7 mouse cellular contexts compared by ENCODE assay signal in genomic region chr2:103817145-103817895, GRCm38 (mm10). TPM values are rescaled to one million over a fixed set of nuclear protein-coding genes. Genes with fewer than 3 reads are reported as not detected.
A peak's percentile ranks its signal among the peaks of the same experiment; 100 is the strongest.
DNase-seq lines count a peak whose midpoint lies in the region; ATAC-seq and TF ChIP-seq lines count a peak whose summit lies in the region.

No protein-coding gene starts in this region.

- TF ChIP-seq CTCF in thymus, adult 2 months (IDR thresholded peaks at IDR 0.05; ENCODE audit: borderline replicate concordance, control insufficient read depth, extremely low read depth, insufficient read depth, low read length, poor library complexity) = no peak

- no peak overlapping the region for H3K27ac ChIP-seq in midbrain, embryonic 15.5 days
- no peak overlapping the region for H3K27ac ChIP-seq in midbrain, embryonic 16.5 days (ENCODE audit: low read length)
- H3K27ac ChIP-seq in embryonic facial prominence, embryonic 12.5 days = peak overlapping the region; percentile 64
- no peak overlapping the region; the same call in 1 of the 2 replicates for H3K27ac ChIP-seq in limb, embryonic 13.5 days
- no peak overlapping the region for H3K27ac ChIP-seq in stomach, embryonic 16.5 days (ENCODE audit: low read length)
- H3K27ac ChIP-seq in thymus, adult 2 months (ENCODE audit: control insufficient read depth, insufficient read depth, low read length) = no peak overlapping the region

- ATAC-seq in midbrain, embryonic 15.5 days (replicated peaks) = no peak
- no peak for ATAC-seq in midbrain, embryonic 16.5 days
- peak; percentile 83; the same call in 1 of the 2 replicates for ATAC-seq in embryonic facial prominence, embryonic 12.5 days (ENCODE audit: insufficient number of reproducible peaks, insufficient read depth, low FRiP score, low TSS enrichment)
- peak; percentile 81 for ATAC-seq in limb, embryonic 13.5 days (ENCODE audit: low FRiP score, low read depth)
- peak; percentile 84 for ATAC-seq in stomach, embryonic 16.5 days (ENCODE audit: insufficient read depth, low FRiP score)

- no peak for TF ChIP-seq POLR2A in thymus, adult 2 months (IDR thresholded peaks at IDR 0.05; ENCODE audit: control insufficient read depth, extremely low read depth, insufficient read depth, low read length, poor library complexity)

- 40% methylated on average over 6 of the region's 6 CpGs for WGBS in midbrain, embryonic 15.5 days
- WGBS in midbrain, embryonic 16.5 days = 40% methylated on average over 6 of the region's 6 CpGs
- WGBS in embryonic facial prominence, embryonic 12.5 days = 27% methylated on average over 6 of the region's 6 CpGs
- WGBS in limb, embryonic 13.5 days = 24% methylated on average over 6 of the region's 6 CpGs
- 26% methylated on average over 6 of the region's 6 CpGs for WGBS in stomach, embryonic 16.5 days
- WGBS in thymus, adult 2 months = 64% methylated on average over 6 of the region's 6 CpGs

- no peaks in the 10 kb centered on the region for H3K4me1 ChIP-seq in midbrain, embryonic 15.5 days
- no peaks in the 10 kb centered on the region for H3K4me1 ChIP-seq in midbrain, embryonic 16.5 days (ENCODE audit: control insufficient read depth, insufficient read depth, low read length)
- no peaks in the 10 kb centered on the region for H3K4me1 ChIP-seq in embryonic facial prominence, embryonic 12.5 days
- H3K4me1 ChIP-seq in limb, embryonic 13.5 days = no peaks in the 10 kb centered on the region
- H3K4me1 ChIP-seq in stomach, embryonic 16.5 days (ENCODE audit: control insufficient read depth, insufficient read depth, low read length) = no peaks in the 10 kb centered on the region
- H3K4me1 ChIP-seq in thymus, adult 2 months (replicated peaks; ENCODE audit: control insufficient read depth, insufficient read depth, low read length) = no peaks in the 10 kb centered on the region

- no peak overlapping the region for H3K9ac ChIP-seq in midbrain, embryonic 15.5 days
- H3K9ac ChIP-seq in midbrain, embryonic 16.5 days (ENCODE audit: low read depth, low read length) = no peak overlapping the region
- no peak overlapping the region for H3K9ac ChIP-seq in embryonic facial prominence, embryonic 12.5 days
- H3K9ac ChIP-seq in limb, embryonic 13.5 days = no peak overlapping the region
- peak overlapping the region; percentile 9; the same call in 1 of the 2 replicates for H3K9ac ChIP-seq in stomach, embryonic 16.5 days (ENCODE audit: low read length)

- H3K4me2 ChIP-seq in midbrain, embryonic 15.5 days = peak overlapping the region; percentile 23; the same call in 1 of the 2 replicates
- no peak overlapping the region for H3K4me2 ChIP-seq in midbrain, embryonic 16.5 days (ENCODE audit: low read length)
- H3K4me2 ChIP-seq in embryonic facial prominence, embryonic 12.5 days (replicated peaks) = peak overlapping the region; percentile 32
- H3K4me2 ChIP-seq in limb, embryonic 13.5 days (replicated peaks) = peak overlapping the region; percentile 44
- H3K4me2 ChIP-seq in stomach, embryonic 16.5 days (ENCODE audit: low read depth, low read length) = peak overlapping the region; percentile 37

- H3K27me3 ChIP-seq in midbrain, embryonic 15.5 days (replicated peaks) = no peaks in the 10 kb centered on the region
- no peaks in the 10 kb centered on the region for H3K27me3 ChIP-seq in midbrain, embryonic 16.5 days (ENCODE audit: control insufficient read depth, insufficient read depth, low read depth, low read length)
- H3K27me3 ChIP-seq in embryonic facial prominence, embryonic 12.5 days = no peaks in the 10 kb centered on the region
- no peaks in the 10 kb centered on the region for H3K27me3 ChIP-seq in limb, embryonic 13.5 days
- H3K27me3 ChIP-seq in stomach, embryonic 16.5 days (ENCODE audit: control insufficient read depth, insufficient read depth, low read length) = no peaks in the 10 kb centered on the region
- no peaks in the 10 kb centered on the region for H3K27me3 ChIP-seq in thymus, adult 2 months (ENCODE audit: control insufficient read depth, insufficient read depth, low read length)

- DNase-seq in urinary bladder, adult 2 months (ENCODE audit: low spot score) = no peak
- no peak for DNase-seq in thymus, adult 2 months

- H3K9me3 ChIP-seq in midbrain, embryonic 15.5 days = no peaks in the 10 kb centered on the region
- H3K9me3 ChIP-seq in midbrain, embryonic 16.5 days (replicated peaks; ENCODE audit: control insufficient read depth, low read length, poor library complexity, severe bottlenecking) = 0 out of 2 replicates have a peak, but pooled peaks cover 3% of the 10 kb centered on the region
- H3K9me3 ChIP-seq in embryonic facial prominence, embryonic 12.5 days = no peaks in the 10 kb centered on the region
- H3K9me3 ChIP-seq in limb, embryonic 13.5 days = no peaks in the 10 kb centered on the region
- H3K9me3 ChIP-seq in stomach, embryonic 16.5 days (replicated peaks; ENCODE audit: control insufficient read depth, low read length) = no peaks in the 10 kb centered on the region

- H3K36me3 ChIP-seq in midbrain, embryonic 15.5 days (replicated peaks) = no peaks in the 10 kb centered on the region
- H3K36me3 ChIP-seq in midbrain, embryonic 16.5 days (ENCODE audit: control insufficient read depth, insufficient read depth, low read length) = no peaks in the 10 kb centered on the region
- no peaks in the 10 kb centered on the region for H3K36me3 ChIP-seq in embryonic facial prominence, embryonic 12.5 days
- H3K36me3 ChIP-seq in limb, embryonic 13.5 days = no peaks in the 10 kb centered on the region
- no peaks in the 10 kb centered on the region for H3K36me3 ChIP-seq in stomach, embryonic 16.5 days (ENCODE audit: control insufficient read depth, insufficient read depth, low read length)
- H3K36me3 ChIP-seq in thymus, adult 2 months (ENCODE audit: control insufficient read depth, insufficient read depth, low read length) = no peaks in the 10 kb centered on the region

- no peak overlapping the region for H3K4me3 ChIP-seq in midbrain, embryonic 15.5 days
- no peak overlapping the region for H3K4me3 ChIP-seq in midbrain, embryonic 16.5 days (ENCODE audit: low read depth, low read length)
- peak overlapping the region; percentile 13; the same call in 1 of the 2 replicates for H3K4me3 ChIP-seq in embryonic facial prominence, embryonic 12.5 days
- peak overlapping the region; percentile 8; the same call in 1 of the 2 replicates for H3K4me3 ChIP-seq in limb, embryonic 13.5 days
- H3K4me3 ChIP-seq in stomach, embryonic 16.5 days (replicated peaks; ENCODE audit: low read length) = peak overlapping the region; percentile 34
- H3K4me3 ChIP-seq in thymus, adult 2 months (ENCODE audit: control insufficient read depth, insufficient read depth, low read length) = no peak overlapping the region

RNA-seq across cellular contexts. Expression of gene Caprin1, which starts 19.9 kb away (rescaled TPM):
- polyA plus RNA-seq in midbrain, embryonic 15.5 days (2015; fragmentation: Nextera tagmentation; extraction: Ambion mirVana) = 364 and 368 TPM in 2 replicates
- polyA plus RNA-seq in midbrain, embryonic 16.5 days (2015; fragmentation: Nextera tagmentation; extraction: Ambion mirVana) = 337 and 370 TPM in 2 replicates
- 458 and 465 TPM in 2 replicates for polyA plus RNA-seq in embryonic facial prominence, embryonic 12.5 days (2016; fragmentation: Nextera tagmentation; extraction: Ambion mirVana)
- polyA plus RNA-seq in limb, embryonic 13.5 days (2015; fragmentation: Nextera tagmentation; extraction: Ambion mirVana) = 319 and 339 TPM in 2 replicates
- polyA plus RNA-seq in stomach, embryonic 16.5 days (2015; fragmentation: Nextera tagmentation; extraction: Ambion mirVana) = 220 and 223 TPM in 2 replicates
- 107 and 119 TPM in 2 replicates for polyA plus RNA-seq in urinary bladder, adult 2 months (2012; rRNA removed)
- polyA plus RNA-seq in thymus, adult 2 months (2012; rRNA removed) = 182 and 242 TPM in 2 replicates

RNA-seq across cellular contexts. Expression of gene Nat10, which starts 56.2 kb away (rescaled TPM):
- 20.1 and 20.4 TPM in 2 replicates for polyA plus RNA-seq in midbrain, embryonic 15.5 days (2015; fragmentation: Nextera tagmentation; extraction: Ambion mirVana)
- 20.0 and 20.2 TPM in 2 replicates for polyA plus RNA-seq in midbrain, embryonic 16.5 days (2015; fragmentation: Nextera tagmentation; extraction: Ambion mirVana)
- 29.2 and 30.7 TPM in 2 replicates for polyA plus RNA-seq in embryonic facial prominence, embryonic 12.5 days (2016; fragmentation: Nextera tagmentation; extraction: Ambion mirVana)
- 27.1 and 28.6 TPM in 2 replicates for polyA plus RNA-seq in limb, embryonic 13.5 days (2015; fragmentation: Nextera tagmentation; extraction: Ambion mirVana)
- 27.1 and 27.8 TPM in 2 replicates for polyA plus RNA-seq in stomach, embryonic 16.5 days (2015; fragmentation: Nextera tagmentation; extraction: Ambion mirVana)
- polyA plus RNA-seq in urinary bladder, adult 2 months (2012; rRNA removed) = 27.3 and 34.1 TPM in 2 replicates
- 70.1 and 80.2 TPM in 2 replicates for polyA plus RNA-seq in thymus, adult 2 months (2012; rRNA removed)

Comparison
In these comparisons a context has a peak if more than half of its experiments do, and no peak if none do; other contexts are left out.
1. ATAC-seq: peak in embryonic facial prominence, embryonic 12.5 days (single experiment), limb, embryonic 13.5 days (single experiment) and stomach, embryonic 16.5 days (single experiment); none in midbrain, embryonic 15.5 days (single experiment) and midbrain, embryonic 16.5 days (single experiment).
2. H3K4me3 ChIP-seq: peak in embryonic facial prominence, embryonic 12.5 days (single experiment), limb, embryonic 13.5 days (single experiment) and stomach, embryonic 16.5 days (single experiment); none in midbrain, embryonic 15.5 days (single experiment), midbrain, embryonic 16.5 days (single experiment) and thymus, adult 2 months (single experiment).